Mouse (Mus musculus) C2C12 (cell line): ENCODE data around the gene Cux2.

Experiments
- CEBPB ChIP-seq: IDR thresholded peaks from one replicate; pipeline ENCODE4 v1.6.1; 2011; ENCODE audit warnings: low read depth, mild to moderate bottlenecking, control low read depth, moderate library complexity
- CTCF ChIP-seq: IDR thresholded peaks from one replicate; pipeline ENCODE4 v1.5.1; 2011; ENCODE audit not compliant: control insufficient read depth, insufficient read depth, insufficient read length
- FOSL1 ChIP-seq: IDR thresholded peaks from one replicate; pipeline ENCODE4 v1.8.0; 2011; ENCODE audit warnings: mild to moderate bottlenecking, low read length; ENCODE audit not compliant: poor library complexity, insufficient read depth, severe bottlenecking
- MAX ChIP-seq: IDR thresholded peaks from one replicate; pipeline ENCODE4 v1.6.1; 2011; ENCODE audit warnings: mild to moderate bottlenecking, control low read depth
- MYOD1 ChIP-seq: IDR thresholded peaks from one replicate; pipeline ENCODE4 v1.6.1; 2011; ENCODE audit warnings: low read depth; ENCODE audit not compliant: control insufficient read depth, insufficient read length
- MYOG ChIP-seq: IDR thresholded peaks from one replicate; pipeline ENCODE4 v1.6.1; 2011; ENCODE audit not compliant: control insufficient read depth, insufficient read length; ENCODE audit errors: extremely low read depth
- USF1 ChIP-seq: IDR thresholded peaks from one replicate; pipeline ENCODE4 v1.6.1; 2011; ENCODE audit warnings: low read depth, mild to moderate bottlenecking, control low read depth, moderate library complexity

- TF ChIP-seq CTCF = no peak
- TF ChIP-seq MYOG = no peak
- TF ChIP-seq CEBPB = no peak
- TF ChIP-seq MAX = no peak
- TF ChIP-seq MYOD1 = no peak
- no peak for TF ChIP-seq USF1
- no peak for TF ChIP-seq FOSL1
Measured at GRCm38 (mm10) chr5:121820657-121821056, 229.2 kb downstream of the Cux2 start.
